Mouse (Mus musculus): Measurements from ENCODE around the gene Gpr179. TPM values are rescaled to one million over a fixed set of nuclear protein-coding genes. Genes with fewer than 3 reads are reported as not detected.

The Gpr179 gene
- total RNA-seq, 2 experiments from 2014 or later = 0.02 TPM; not detected in 1

- DNase-seq (ENCODE audit: low spot score) = no peak
These were observed 64.2 kb downstream of the Gpr179 start for GRCm38 (mm10) chr11:97287643-97288042.

DNA sequence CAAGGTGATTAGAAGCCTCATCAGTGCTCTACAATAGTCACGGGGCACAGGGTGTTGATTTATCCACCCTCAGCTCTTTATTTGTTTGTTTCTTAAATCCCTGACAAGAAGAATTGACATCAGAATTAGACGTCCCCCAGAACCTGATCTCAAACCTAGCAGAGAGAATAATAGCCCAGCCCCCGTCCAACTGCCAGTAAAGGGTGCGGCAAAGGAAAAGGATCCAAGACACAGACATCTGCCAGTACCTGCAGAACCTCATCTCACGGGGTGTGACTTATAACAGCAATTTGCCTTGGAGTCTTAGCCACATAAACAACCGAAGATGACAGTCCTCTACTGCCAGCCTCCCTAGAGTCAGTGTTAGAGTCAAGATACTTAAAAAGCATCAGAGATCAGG lies 64.9 kb downstream of the Gpr179 start:
- DNase-seq (ENCODE audit: low spot score) = no peak

GRCm38 (mm10) chr11:97285852-97286775 lies 65.8 kb downstream of the Gpr179 start:
- no peak for DNase-seq (ENCODE audit: low spot score)

DNA sequence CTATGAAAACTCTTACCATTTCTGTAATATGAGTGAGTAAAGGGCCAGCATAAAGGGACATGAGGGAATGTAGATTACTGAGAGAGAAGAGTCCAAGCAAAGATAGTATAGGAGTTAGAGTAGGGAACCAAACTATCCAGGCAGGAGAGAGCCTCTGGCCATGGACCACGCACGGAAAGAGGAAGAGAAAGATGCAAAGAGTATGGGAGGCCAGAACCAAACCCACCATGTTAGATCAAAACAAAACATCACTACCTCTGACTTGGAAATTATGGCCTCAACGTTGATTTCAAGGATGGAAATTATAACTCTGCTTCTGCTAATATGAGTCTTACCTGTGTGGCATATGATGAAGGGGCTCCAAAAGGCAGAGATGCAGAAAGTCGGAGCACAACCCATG lies 67.0 kb downstream of the Gpr179 start:
- DNase-seq (ENCODE audit: low spot score) = no peak

DNA sequence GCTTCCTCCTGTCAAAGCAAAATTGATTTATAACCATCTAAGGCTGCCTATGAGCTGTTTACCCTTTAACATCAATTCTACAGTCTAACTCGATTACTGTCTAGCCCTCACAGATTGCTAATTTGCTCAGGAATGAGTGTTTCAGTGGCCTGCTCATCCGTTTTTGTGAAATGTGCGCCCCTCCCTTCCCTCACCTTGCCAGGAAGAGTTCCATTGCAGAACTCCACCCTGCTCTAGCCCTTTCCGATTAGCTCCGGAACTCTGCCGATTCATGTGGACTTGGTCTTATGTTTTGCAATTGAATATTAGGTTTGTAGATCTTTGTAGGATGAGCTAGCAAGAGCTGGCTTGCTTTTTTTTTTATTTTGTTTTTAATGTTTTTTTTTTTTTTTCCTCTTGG lies 69.7 kb downstream of the Gpr179 start:
- no peak for DNase-seq (ENCODE audit: low spot score)

Other genes starting within 250 kb of the Gpr179 start
- gene Tbx21, start 236.7 kb downstream of the Gpr179 start, total RNA-seq (2021) = under 1 TPM; 0.41 to 0.50 TPM
- gene Tbkbp1, start 200.6 kb downstream of the Gpr179 start, total RNA-seq (2021) = 1 to 10 TPM; 3.3 to 6.8 TPM
- 10 to 100 TPM; 47.7 to 52.4 TPM for gene Kpnb1, start 164.2 kb downstream of the Gpr179 start, total RNA-seq (2021)
- gene Npepps, start 71.4 kb downstream of the Gpr179 start, total RNA-seq (2021) = 10 to 100 TPM; 56.4 to 67.9 TPM
- 10 to 100 TPM; 33.6 to 39.0 TPM for gene Mrpl45, start 36.4 kb downstream of the Gpr179 start, total RNA-seq (2021)
- 10 to 100 TPM; 43.0 to 43.5 TPM for gene Socs7, start 10.5 kb upstream of the Gpr179 start, total RNA-seq (2021)
- gene Arhgap23, start 63.5 kb upstream of the Gpr179 start, total RNA-seq (2021) = 1 to 10 TPM; 4.8 to 7.5 TPM
- gene 4933428G20Rik, start 148.3 kb upstream of the Gpr179 start, total RNA-seq (2021) = not detected
- 1 to 10 TPM; 1.3 to 1.9 TPM for gene Srcin1, start 224.1 kb upstream of the Gpr179 start, total RNA-seq (2021)